Mouse (Mus musculus): ENCODE data around the gene Lrig1.

Gene Lrig1

GRCm38 (mm10) chr6:94678377-94679164 lies 21.4 kb downstream of the Lrig1 start:
- in situ Hi-C loops (cut with MboI; ENCODE audit: unreplicated experiment in 2 of 2): no loop called here

GRCm38 (mm10) chr6:94677448-94677847 lies 22.5 kb downstream of the Lrig1 start:
- in situ Hi-C loops (cut with MboI; ENCODE audit: unreplicated experiment in 2 of 2): no loop called here

GRCm38 (mm10) chr6:94676840-94677239 lies 23.1 kb downstream of the Lrig1 start:
- in situ Hi-C loops (cut with MboI; ENCODE audit: unreplicated experiment in 2 of 2): no loop called here

- in situ Hi-C loops (cut with MboI; ENCODE audit: unreplicated experiment in 2 of 2): no loop called here
Observed at GRCm38 (mm10) chr6:94676300-94676699, 23.7 kb downstream of the Lrig1 start.

- in situ Hi-C loops (cut with MboI; ENCODE audit: unreplicated experiment in 2 of 2): no loop called here
Observed at GRCm38 (mm10) chr6:94672426-94672825, 27.5 kb downstream of the Lrig1 start.

GRCm38 (mm10) chr6:94669370-94669769 lies 30.6 kb downstream of the Lrig1 start:
- in situ Hi-C loops (cut with MboI; ENCODE audit: unreplicated experiment in 2 of 2): no loop called here

- in situ Hi-C loops (cut with MboI; ENCODE audit: unreplicated experiment in 2 of 2): no loop called here
Observed at GRCm38 (mm10) chr6:94668204-94668863, 31.6 kb downstream of the Lrig1 start.

GRCm38 (mm10) chr6:94667131-94667530 lies 32.8 kb downstream of the Lrig1 start:
- in situ Hi-C loops (cut with MboI; ENCODE audit: unreplicated experiment in 2 of 2): no loop called here

GRCm38 (mm10) chr6:94666432-94667119 lies 33.4 kb downstream of the Lrig1 start:
- in situ Hi-C loops (cut with MboI; ENCODE audit: unreplicated experiment in 2 of 2): no loop called here

GRCm38 (mm10) chr6:94665677-94666076 lies 34.3 kb downstream of the Lrig1 start:
- in situ Hi-C loops (cut with MboI; ENCODE audit: unreplicated experiment in 2 of 2): no loop called here

- in situ Hi-C loops (cut with MboI; ENCODE audit: unreplicated experiment in 2 of 2): no loop called here
Observed at GRCm38 (mm10) chr6:94665248-94665647, 34.7 kb downstream of the Lrig1 start.

GRCm38 (mm10) chr6:94664000-94664399 lies 36.0 kb downstream of the Lrig1 start:
- in situ Hi-C loops (cut with MboI; ENCODE audit: unreplicated experiment in 2 of 2): no loop called here

GRCm38 (mm10) chr6:94661923-94662322 lies 38.0 kb downstream of the Lrig1 start:
- in situ Hi-C loops (cut with MboI; ENCODE audit: unreplicated experiment in 2 of 2): no loop called here

GRCm38 (mm10) chr6:94661321-94661720 lies 38.6 kb downstream of the Lrig1 start:
- in situ Hi-C loops (cut with MboI; ENCODE audit: unreplicated experiment in 2 of 2): no loop called here

- in situ Hi-C loops (cut with MboI; ENCODE audit: unreplicated experiment in 2 of 2): no loop called here
Observed at GRCm38 (mm10) chr6:94659886-94660333, 40.0 kb downstream of the Lrig1 start.

GRCm38 (mm10) chr6:94658136-94658480 lies 41.9 kb downstream of the Lrig1 start:
- in situ Hi-C loops (cut with MboI; ENCODE audit: unreplicated experiment in 2 of 2): no loop called here

GRCm38 (mm10) chr6:94657204-94658135 lies 42.5 kb downstream of the Lrig1 start:
- in situ Hi-C loops (cut with MboI; ENCODE audit: unreplicated experiment in 2 of 2): no loop called here

GRCm38 (mm10) chr6:94655818-94656478 lies 44.0 kb downstream of the Lrig1 start:
- in situ Hi-C loops (cut with MboI; ENCODE audit: unreplicated experiment in 2 of 2): no loop called here

- in situ Hi-C loops (cut with MboI; ENCODE audit: unreplicated experiment in 2 of 2): no loop called here
Observed at GRCm38 (mm10) chr6:94653388-94654316, 46.3 kb downstream of the Lrig1 start.

All from v-Abl transformed pro-B cells (cell line).